Mouse (Mus musculus) kidney, postnatal 4 days (tissue): ENCODE data around the gene Hsf2bp.
A peak's percentile ranks its signal among the peaks of the same experiment; 100 is the strongest.
"Not testable (repeated sequence)": the region's sequence is repeated elsewhere in the genome, so short reads cannot be mapped to it uniquely, and the experiment has no call there.

Experiments
- DNase-seq, 2 experiments: peaks; one replicate each; pipeline ENCODE4 v3.0.0; 2021; ENCODE audit warnings: mixed read lengths in 2 of 2

The Hsf2bp gene

DNA sequence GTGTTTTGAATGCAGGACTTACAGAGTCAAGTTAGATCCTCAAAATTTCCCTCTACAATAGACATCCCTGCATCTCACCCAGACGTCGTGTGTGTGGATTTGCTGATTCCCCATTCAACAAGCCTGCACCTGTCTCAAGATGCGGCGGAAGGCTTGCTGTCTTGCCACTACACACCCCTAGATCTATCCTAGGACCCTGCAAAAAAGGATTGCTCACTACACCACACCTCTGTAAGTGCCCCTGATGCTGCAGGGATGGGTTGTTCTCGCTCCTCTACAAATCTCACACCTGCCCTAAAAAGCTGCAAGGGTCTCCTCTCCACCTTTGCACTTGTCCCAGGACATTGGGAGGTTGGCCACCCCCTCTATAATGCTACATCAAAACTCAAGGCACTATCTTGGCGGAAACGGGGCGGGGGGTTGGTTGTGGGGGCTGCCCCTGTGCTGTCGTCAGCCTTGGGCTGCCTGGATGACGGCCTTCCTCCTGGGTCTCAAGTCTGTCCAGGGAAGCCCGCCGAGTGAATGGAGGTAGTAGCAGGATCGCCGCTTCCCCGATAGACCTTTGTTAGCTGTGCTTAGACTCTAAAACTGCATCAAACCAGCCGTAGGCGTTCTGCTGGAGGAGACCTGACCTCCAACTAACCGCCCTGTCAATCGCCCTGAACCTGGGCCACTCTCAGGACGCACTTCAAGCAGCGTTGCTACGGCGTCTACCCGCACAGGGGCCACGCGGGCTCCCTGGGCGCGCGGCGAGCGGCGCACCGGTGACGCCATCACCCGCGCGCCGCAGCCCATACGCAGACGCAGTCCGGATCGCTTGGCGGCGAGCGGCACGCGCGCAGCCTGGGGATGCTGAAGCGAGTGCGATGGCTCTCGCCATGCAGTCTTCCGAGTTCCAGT is at the start of gene Hsf2bp, which contains the start of gene Rrp1b:
Gene Hsf2bp (minus strand): TSS at position 741 of the 900 bp plus-strand sequence.
Gene Rrp1b (plus strand): TSS at position 492 of the 900 bp plus-strand sequence.
- DNase-seq: peak; percentile 84 to 90

DNA sequence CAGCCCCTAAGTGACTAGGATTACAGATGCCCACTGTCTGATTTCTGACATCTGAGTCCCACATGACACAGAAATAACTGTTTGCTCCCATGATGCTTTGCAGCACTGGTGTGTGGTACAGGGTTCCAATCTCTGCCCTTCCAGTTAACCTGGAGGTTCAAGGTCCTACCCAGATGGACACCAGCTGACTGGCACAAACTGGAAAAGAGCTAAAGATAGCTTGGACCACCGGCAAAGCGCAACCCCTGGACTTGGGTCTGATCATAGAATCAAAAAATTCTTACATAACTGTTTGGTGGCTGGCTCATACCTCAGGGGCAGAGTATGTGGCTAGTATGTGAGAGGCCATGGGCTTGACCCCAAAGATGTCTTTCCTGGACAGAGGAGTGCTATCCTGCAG is 47.2 kb upstream of the Hsf2bp start:
- no peak for DNase-seq

DNA sequence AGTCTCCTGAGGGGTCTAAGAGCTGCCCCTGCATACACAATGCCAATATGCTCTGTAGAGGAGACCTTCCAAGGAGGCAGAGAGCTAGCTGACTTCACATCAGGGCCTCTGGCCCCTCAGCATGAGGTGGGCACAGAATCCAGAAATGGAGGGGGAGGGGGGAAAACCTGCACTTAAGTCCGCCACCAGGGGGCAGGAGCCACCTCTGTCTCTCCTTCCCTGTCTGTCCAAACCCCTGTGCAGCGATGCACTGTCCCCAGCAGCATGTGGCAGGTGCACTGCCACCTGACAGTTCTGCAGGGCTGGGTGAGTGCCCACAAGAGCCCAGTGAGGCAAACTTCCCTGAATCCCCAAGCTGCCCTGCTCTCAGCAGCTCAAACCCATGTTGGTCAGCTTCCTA is 39.0 kb upstream of the Hsf2bp start:
- peak; percentile 75 to 80 for DNase-seq

DNA sequence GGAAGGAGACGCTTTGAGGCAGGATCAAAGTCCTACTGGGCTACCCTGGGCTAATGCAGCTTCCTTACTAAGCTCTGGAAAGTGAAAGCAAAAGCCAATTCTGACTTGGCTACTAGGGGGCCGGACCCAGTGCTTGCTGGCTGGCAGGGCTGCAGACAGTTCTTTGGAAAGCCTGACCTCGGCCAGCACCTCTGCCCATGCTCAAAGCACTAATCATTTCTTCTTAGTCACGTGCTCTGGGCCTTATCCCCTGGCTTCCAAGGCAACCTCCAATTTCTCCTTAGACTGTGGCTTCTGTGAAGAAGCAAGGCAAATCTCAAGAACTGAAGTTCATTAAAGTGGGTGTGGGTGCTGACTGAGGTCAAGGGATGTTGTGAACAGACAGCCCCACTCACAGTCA is 38.5 kb upstream of the Hsf2bp start:
- DNase-seq: no peak

DNA sequence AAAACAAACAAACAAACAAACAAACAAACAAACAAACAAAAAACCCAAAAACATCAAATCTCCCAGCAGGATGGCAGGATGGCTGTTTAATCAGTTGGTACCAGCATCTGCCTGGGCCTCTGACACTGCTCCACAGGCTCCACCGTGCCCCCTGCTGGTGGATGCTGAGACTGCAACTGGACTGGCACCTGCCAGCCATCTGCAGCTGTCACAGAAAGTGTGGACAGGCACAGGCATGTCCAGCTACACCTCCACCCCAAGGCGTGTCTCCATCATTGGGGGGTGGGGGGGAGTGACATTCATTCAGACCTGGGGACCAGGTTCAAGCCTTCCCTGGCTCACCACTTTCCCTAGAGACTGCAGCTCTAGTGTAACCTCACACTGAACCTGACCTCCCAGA is 37.2 kb upstream of the Hsf2bp start:
- peak; percentile 92 to 93 for DNase-seq

DNA sequence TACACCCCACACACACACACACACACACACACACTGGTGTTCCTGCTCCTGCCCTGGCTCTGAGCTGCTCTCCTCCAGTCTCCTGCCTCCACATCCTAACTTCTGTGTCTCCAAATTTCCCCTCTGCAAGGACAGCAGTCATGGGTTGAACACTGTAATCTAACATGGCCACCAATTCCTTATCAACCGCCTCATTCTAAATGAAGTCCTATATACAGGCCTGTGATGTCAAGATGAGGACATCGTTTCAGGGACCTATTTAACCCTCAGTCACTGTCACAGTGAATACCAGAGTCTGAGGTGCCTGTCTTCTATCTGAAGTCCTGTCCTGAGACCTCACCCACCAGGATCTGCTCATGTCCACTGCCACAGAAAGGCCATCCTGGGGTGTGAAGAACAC is 32.7 kb upstream of the Hsf2bp start:
- DNase-seq: no peak

DNA sequence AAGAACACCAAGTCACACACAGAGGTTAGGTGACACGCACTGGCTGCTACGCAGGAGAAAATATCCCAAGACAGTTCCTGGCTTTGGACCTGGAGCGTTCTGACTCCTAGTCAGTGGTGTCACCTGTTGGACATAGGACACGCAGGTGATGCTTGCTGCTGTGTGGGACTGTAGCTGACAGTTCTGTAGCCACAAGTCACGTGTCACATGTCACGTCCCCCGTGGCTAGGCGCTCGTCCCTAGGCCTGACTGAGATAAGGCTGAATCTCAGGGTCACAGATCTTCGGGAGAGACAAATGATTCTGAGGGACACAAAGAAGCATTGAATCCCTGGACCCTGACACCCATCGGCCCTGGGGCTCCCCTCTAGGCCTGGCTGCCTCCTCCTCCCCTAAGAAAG is 32.2 kb upstream of the Hsf2bp start:
- no peak for DNase-seq

DNA sequence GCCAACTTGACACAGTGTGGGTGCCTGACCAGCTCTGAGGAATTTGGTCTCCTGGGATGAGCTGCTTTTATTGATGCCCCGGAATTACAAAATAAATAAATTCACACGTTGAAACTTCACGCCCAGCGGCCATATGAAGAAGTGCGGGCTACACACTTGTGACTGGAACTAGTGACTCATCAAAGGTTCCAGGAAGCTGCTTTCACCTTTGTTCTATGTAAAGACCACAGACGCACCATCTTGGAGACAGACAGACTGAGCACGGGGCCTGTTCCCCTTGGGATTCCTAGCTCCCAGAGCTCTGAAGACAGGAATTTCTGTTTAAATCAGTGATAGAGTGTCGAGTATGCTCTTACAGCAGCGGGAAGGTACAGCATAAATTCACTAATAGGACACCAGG is 31.4 kb upstream of the Hsf2bp start:
- DNase-seq: no peak

DNA sequence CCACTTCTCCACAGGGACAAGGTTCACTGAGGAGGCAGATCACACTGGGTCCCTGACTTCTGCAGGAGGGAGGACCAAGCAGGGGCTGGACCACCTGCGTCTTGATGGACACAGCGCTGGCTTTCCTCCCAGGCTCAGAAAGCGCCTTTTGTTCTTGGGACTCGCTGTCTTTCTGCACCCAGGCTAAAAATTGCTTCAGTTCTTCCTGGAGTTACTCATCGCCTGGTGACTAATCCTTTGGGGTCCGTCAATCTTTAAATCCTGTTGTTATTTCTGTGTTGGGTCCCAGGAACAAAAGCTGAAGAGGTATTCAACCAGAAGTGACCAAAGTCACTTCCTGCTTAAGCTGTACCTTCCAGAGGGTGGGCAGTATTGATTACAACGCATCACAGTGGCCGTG is 28.6 kb upstream of the Hsf2bp start:
- not testable (repeated sequence) for DNase-seq

DNA sequence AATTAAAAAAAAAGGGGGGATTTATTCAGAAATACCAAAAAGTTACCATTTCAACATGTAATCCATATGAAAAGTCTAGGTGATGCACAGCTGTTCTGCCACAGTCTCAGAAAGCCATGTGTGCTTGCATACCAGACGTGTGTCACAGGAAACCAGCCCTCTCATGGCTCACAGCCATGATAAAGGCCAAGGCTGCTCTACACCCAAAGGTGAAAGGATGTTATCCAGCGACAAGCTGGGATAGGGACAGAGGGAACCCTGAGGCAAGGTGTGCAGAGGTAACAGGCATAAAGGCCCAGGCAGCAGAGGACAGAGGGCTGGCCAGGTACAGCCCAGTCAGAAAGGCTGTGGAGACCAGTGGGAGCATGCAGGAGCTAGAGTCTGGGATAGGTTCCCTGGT is 27.5 kb upstream of the Hsf2bp start:
- DNase-seq: no peak

DNA sequence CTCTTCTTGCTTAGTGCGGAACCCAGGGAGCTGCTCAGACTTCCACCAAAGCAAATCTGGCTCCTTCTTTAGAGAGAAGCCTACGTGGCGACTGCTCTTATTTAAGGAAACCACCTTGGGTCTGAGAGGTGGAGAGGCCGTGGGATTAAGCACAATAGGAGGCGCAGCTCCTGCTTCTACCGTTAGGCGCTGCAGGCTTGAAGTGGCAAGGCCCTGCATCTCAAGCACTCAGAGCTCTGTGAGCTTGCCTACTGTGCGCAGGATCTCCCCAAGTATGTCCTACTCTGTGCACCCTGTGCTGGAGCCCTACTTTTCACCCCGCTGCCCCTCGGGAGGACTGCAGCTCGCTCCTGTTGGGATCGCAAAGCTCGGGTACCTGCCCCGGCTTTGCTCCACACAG is 25.1 kb upstream of the Hsf2bp start:
- no peak for DNase-seq

DNA sequence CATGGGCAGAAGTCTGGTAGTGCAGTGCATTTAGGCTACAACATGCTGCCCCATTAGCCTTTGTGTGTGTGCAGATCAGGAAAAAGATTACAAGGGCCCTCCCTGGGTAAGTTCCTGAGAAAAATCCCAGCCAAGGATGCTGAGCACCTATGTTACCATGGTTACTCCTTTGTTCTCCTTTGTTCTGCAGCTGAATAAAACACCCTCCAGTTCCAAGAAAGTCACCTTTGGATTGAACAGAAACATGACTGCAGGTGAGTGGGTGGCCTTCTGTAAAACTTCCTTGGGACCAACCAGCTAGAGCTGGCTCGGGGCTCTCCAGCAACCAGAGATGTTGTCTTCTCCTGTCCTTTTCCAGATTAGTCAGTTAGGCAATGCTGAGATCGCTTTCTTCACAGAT is 22.9 kb upstream of the Hsf2bp start:
- no peak for DNase-seq

DNA sequence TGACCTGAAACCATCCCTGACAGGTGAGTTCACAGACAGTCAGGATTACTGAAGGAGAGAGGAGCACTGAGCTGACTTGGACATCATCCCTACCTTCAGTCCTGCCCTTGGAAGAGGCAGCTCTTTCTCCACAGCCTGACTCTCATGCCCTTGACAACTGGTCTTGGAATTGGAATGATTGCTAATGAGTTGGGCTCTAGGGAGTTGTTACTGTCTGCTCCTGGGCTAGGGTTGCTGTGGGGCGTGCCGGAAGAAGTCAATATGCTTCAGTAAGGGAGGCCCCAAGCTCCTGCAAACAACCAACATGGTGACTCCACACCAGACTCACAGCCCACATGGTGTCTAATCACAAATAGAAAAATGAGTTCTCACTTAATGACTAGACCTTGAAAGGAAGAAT is 21.7 kb upstream of the Hsf2bp start:
- no peak for DNase-seq

DNA sequence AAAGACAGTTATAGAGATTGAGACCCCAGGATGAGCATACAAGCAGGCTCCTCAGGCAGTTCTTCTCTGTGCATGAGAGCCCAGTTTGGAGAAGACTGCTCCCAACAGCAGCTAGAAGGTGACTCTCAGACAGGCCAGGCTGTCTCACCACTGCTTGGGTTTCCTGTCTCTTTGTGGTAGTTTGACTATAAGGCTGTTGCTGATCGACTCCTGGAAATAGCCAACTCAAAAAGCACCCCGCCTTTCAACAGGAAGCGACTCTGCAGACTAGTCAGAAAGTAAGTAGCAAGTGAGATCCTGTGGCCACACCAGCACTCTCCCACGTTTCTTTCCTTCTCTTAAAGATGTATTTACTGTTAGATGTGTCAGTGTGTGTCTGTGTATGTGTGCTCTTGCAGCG is 17.5 kb upstream of the Hsf2bp start:
- DNase-seq: no peak

DNA sequence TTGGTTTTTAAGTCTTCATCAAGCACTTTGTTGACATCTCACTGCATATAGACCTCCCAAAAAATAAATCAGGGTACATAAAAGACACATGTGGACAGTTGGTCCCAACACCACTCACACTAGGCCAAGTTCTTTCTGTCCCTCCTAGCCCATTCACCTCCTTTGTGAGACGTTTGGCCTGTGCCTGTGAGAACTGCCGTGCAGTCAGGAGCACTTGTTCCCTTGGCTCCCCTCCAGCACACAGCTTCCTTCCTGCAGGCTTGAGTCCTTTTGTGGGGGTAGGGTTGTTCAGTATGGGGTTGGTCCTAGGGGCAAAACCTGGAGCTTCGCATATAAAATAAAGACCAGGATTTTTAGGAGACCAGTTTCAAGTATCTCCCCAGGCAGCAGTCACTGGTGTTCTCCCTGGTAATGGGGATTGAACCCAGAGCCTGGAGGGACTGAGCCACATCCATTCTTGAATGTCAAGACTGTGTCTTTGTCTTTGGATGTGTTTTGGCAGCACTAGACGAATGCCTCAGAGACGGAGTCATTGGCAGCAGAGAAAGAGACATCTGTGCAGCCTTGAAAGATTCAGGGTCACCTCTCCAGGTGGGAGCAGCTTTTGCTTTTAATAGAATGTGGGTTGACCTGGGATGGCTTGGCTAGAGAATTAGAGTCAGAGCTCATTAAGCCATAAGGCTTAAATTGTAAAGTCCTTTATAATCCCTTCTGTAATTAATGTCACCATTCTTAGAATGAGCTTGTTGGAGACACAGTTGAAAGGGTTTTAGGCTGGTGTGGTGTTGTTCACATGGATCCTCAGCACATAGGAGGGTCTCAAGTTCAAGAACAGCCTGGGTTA is 16.3 kb upstream of the Hsf2bp start:
- no peak for DNase-seq

DNA sequence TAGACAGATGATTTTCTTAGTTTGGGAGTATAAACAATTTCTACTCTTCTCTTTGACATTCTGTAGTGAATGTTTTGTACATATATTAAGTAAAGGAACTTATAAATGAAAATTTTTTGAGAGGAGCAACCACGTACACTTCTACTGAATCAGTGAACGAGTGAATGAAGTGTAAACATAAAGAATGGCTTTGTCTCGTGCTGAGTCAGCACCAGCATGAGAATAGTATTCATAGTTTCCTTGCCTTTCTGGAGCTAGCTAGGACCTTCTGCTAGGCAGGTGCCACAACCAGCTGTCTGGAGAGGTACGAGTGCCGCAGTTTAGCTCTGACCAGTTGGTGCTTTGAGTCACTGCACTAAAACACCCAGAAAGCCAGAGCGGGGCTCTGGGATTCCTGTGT is 14.5 kb upstream of the Hsf2bp start:
- no peak for DNase-seq

DNA sequence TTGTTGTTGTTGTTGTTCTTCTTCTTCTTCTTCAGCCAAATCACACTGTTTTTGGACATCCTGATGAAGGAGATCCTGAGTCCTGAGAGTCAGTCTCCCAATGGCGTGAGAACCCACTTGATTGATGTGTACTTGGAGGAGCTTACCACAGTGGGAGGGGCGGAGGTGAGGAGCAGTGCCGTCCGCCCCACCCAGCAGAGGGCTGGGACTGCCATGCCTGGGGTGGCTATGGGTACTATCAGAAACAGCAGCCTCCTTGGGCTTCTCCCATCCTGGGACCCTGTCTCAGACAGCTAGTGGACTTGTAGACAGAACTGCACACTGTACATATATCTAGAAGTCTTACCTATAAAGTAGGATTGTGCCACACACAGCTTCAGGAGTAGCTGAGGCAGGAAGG is 13.8 kb upstream of the Hsf2bp start:
- no peak for DNase-seq

DNA sequence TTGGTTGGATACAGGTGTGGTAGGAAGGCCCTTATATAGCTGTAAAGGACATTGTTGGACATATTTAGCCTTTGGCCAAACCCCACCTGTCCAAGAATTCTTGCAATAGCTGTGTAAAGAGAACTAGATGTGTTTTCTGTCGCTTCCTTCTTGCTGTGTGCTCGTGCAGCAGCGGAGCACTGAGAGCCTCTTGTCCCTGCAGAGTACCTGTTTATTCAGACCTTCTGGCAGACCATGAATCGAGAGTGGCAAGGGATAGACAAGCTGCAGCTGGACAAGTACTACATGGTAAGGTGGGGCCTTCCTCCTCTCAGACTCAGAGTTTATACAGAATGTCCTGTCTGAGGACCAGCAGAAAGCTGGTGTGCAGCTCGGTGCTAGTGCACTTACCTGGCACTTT is 12.2 kb upstream of the Hsf2bp start:
- no peak for DNase-seq

DNA sequence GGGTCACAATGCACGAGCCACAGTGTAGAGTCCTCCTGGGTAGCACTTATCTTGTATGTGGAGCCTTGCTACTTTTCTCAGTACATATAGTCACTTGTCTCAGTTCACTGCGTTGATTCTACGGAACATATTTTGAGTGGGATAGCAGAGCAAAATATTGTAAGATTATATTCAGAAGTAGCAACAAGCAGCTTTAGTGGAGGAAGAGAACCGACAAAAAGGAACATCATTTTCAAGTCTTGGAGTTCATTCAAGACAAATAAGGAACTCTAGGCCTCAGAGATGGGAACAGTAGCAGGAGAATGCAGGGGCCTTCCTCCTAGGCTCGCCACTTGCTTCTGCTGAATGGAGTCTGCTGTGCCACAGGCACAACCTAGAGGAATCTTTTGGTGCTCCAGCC is 10.4 kb upstream of the Hsf2bp start:
- no peak for DNase-seq

DNA sequence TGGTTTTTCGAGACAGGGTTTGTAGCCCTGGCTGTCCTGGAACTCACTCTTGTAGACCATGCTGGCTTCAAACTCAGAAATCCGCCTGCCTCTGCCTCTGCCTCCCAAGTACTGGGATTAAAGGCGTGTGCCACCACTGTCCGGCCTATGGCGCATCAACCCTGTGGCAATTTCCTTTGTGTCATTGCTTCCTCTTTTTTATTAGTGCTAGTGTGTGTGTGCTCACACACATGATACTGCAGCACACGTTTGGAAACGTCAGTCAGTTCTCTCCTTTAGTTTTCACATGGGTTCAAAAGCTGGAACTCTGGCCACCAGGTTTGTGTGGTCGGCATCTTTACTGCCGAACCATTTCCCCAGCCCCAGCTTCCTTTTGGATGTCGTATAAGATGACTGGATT is 4.1 kb upstream of the Hsf2bp start:
- no peak for DNase-seq

DNA sequence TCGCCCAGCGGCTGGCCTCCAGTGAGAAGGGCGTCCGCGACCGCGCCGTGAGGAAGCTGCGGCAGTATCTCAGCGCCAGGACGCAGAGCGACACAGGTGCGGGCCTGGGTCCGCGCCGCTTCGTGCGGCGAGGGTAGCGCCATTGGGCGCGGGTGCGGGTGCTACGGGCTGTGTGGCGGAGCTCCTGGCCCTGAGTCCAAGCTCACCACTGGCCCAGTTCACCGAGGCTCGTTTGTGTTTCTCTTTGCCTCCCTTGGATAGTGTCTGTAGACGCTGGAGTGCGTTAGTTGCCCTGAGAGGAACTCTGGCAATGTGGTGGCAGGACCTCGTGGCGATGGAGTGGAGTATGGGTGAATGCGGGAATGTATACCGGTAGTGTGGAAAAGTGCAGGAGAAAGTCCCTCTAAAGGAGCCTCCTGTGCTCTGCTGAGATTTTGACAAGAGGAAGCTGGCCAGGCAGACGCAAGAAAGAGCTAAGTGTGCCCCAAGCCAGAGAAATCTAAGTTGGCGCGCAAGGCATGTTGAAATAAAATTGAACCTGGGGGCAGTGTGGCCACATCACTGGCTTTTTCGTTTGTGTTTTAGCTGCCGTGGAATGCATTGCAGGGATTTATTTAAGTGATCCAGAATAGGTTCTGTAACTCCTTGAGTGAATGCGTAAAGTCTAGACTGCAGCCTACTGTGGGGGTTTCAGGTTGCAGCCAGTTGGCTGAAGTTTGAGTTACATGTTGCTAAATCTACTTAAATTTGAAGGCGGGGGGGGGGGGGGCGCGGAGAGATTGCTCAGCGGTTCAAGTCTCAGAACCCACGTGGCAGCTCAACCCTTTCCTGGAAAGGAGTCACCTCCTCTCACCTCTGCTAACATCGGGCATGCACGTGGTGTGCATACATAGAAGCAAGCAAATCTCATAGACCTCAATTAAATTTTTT is 625 bp upstream of the Hsf2bp start:
- peak in 1 of 2 experiments; percentile 57 for DNase-seq

DNA sequence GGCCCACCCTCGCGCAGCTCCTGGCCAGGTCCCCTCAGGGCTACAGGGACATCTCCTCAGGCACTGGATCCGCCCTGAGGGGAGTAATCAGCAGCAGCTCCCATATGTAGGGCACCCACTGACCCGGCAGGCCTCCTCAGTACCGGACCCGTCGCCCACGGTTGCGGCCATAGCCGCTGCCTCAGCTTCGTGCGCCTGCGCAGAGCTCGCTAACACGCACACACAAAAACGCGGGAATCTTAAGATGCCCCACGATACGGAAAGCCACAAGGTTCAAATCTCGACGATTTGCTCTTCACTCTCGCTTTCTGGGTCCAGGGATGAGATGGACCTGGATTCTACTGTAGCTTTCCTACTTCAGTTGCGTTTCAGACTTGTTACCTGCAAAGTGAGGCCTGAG is 1.8 kb downstream of the Hsf2bp start:
- no peak for DNase-seq

DNA sequence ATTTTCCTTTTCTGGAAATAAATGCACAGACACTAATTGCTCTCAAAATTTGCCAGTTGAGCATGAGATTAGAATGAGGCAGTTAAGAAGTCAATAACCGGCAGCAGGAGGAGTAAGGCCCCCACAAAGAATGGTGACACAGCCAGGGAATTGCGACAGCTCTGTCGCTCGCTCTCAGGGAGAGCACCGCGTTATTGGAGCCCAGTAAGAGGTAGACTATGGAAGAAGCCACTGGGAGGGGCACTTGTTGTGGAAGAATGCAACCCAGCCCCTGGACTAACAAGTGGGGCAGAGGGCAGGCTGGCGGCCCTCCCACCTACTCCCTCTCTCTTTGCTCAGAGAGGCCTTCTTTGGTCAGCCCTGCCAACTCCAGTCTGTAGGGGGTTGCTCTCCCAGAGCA is 4.5 kb downstream of the Hsf2bp start:
- DNase-seq: no peak
